Mouse (Mus musculus): ENCODE results near the gene Ocm.

- TF ChIP-seq EP300 (IDR thresholded peaks at IDR 0.05; ENCODE audit: low read depth) (no peak), CTCF (IDR thresholded peaks at IDR 0.05; ENCODE audit: low read depth) (no peak)
These were observed 43.6 kb upstream of the Ocm start for GRCm38 (mm10) chr5:144070064-144070463.
